Mouse (Mus musculus) macrophage (primary cell): ENCODE results near the gene 1700016K19Rik. TPM values are rescaled to one million over a fixed set of nuclear protein-coding genes. Genes with fewer than 3 reads are reported as not detected.

Source experiments
- H3K27ac ChIP-seq: fragments of 350-480 bp; formaldehyde crosslinking; 2 replicates; pipeline ENCODE4 v1.9.0; 2021
- H3K36me3 ChIP-seq: fragments of 350-480 bp; formaldehyde crosslinking; 2 replicates; pipeline ENCODE4 v1.9.0; 2021; ENCODE audit errors: inconsistent target
- H3K4me3 ChIP-seq: fragments of 350-480 bp; formaldehyde crosslinking; 2 replicates; pipeline ENCODE4 v1.9.0; 2021; ENCODE audit errors: inconsistent target
- H3K79me2 ChIP-seq: fragments of 350-480 bp; formaldehyde crosslinking; 2 replicates; pipeline ENCODE4 v1.9.0; 2021; ENCODE audit errors: inconsistent target
- WGBS: methylation state at CpG from one replicate; pipeline ENCODE4 v1.1.7; 2026; ENCODE audit warnings: inconsistent platforms; ENCODE audit not compliant: missing documents; 5-methylcytosine and 5-hydroxymethylcytosine counted together
- polyA plus RNA-seq: library from polyadenylated mRNA; stranded (reverse); fragments of 250-400 nt; gene quantifications from 3 replicates; pipeline ENCODE4 v1.2.4, GENCODE M21; 2018; ENCODE audit warnings: inconsistent platforms
- total RNA-seq, 78 experiments: library from RNA; depleted of rRNA; stranded (reverse); fragments of 250-400 nt; gene quantifications; 1 replicate in 9 of 78; 2 replicates in 24 of 78; 3 replicates in 43 of 78; 4 replicates in 2 of 78; pipeline ENCODE4 v1.2.4; 2018; ENCODE audit warnings: inconsistent platforms in 56 of 78

Gene 1700016K19Rik
- not detected for total RNA-seq (2018; cell fraction: chromatin; rRNA removed)
- total RNA-seq (2018; cell fraction: cytosol; rRNA removed), result not detected
- not detected for total RNA-seq (2018; cell fraction: nucleus; rRNA removed)
- not detected in 3 replicates for polyA plus RNA-seq

DNA sequence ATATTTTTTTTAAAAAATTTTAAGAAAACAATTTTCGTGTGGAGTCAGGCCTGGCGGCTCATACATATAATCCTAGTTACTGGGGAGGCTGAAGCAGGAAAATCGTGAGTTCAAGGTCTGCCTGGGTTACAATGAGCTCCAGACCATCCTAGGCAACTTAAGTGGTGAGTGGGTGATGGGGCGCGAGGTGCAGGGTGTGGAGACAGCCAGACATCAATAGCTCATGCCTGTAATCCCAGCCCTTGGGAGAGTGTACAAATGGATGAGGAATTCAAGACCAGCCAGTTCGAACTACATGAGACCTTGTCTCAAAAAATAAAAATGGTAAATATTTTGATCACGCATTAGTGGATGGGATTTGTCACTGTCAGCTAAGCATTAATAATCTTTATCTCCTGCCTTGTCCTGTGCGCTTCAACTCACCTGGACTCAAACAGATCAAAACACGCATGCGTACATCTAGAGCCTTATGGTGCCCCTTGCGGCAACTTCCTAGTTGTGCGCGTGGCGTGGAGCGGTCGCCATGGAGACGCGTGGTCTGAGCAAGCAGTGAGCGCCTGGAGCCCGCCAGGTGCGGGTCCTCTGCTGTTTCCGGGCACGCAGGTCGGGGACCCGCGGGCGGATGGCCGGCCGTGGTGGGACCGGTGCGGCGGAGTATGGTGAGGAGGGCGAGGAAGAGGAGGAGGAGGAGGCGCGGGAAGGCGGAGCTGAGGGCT is at the start of gene 1700016K19Rik:
Gene 1700016K19Rik (plus strand): TSS at position 473 of the 716 bp plus-strand sequence.
- WGBS, result 12% methylated on average over 36 of the region's 36 CpGs
- Histone ChIP-seq H3K4me3 (no peak within 1 kb of the TSS), H3K79me2 (no peaks in the 10 kb centered on the region), H3K27ac (no peak within 1 kb of the TSS), H3K36me3 (no peaks in the 10 kb centered on the region)

DNA sequence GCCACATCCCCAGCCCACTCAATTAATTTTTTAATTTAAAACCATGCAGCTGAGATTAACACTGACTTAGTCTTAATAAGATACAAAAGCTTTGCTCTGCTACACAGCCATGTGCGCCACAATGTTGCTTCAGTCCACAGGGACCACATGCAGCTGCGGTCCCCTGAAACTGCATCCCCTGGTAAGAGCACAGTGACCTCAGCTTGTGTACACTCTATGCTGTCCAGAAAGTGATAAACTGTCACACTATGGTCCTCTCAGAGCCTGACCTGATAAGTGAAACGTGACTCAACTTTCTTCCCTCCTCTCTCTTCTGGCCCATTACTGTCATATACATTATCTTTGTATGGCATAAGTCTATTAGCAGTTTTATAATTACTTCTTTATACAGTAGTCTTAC is 49.3 kb upstream of the 1700016K19Rik start:
- Histone ChIP-seq H3K79me2 (no peaks in the 10 kb centered on the region), H3K36me3 (no peaks in the 10 kb centered on the region), H3K4me3 (no peak overlapping the region), H3K27ac (no peak overlapping the region)
- 90% methylated on average over 3 of the region's 3 CpGs for WGBS

- no peaks in the 10 kb centered on the region for H3K36me3 ChIP-seq
- no peak overlapping the region for H3K27ac ChIP-seq
- no peak overlapping the region for H3K4me3 ChIP-seq
- H3K79me2 ChIP-seq, result no peaks in the 10 kb centered on the region
- 69% methylated on average over 5 of the region's 5 CpGs for WGBS
These were observed 47.8 kb upstream of the 1700016K19Rik start for GRCm38 (mm10) chr11:75951895-75952294.

DNA sequence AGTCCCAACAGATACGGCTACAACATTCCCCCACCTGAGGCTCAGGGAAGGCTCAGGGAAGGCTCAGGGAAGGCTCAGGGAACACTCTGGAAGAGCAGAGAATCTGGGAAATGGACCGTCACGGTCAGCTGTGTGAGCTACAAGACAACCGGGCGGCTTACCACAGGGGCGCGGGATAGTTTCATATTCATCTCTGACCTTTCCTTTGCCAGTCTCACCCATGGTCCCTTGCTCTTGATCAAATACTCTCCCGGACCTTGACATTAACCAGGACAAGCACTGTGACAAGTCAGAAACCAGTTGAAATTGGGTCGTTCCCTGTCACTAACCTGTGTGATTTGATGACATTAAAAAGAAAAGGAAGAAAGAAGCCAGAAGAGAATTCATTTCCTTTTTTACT is 44.8 kb upstream of the 1700016K19Rik start:
- Histone ChIP-seq H3K27ac (no peak overlapping the region), H3K36me3 (no peaks in the 10 kb centered on the region), H3K4me3 (no peak overlapping the region), H3K79me2 (no peaks in the 10 kb centered on the region)
- 89% methylated on average over 9 of the region's 9 CpGs for WGBS

DNA sequence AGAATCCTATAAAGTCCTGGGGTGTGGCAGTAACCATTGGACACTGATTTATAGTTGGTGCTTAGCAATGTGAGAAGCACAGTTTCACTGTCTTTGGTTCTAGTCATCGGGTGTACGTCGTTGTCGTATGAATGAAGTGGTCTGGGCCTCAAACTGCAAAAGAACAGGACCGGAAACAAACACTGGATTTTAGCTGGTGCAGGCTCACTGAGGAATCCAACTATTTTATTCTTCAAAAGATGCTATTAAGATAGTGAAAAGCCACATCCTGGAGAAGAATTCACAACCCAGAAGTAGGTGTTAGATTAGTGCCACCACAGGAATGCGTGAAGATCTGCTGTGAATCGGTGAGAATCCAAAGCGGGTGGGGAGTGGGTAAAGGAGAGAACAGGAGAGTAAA is 43.1 kb upstream of the 1700016K19Rik start:
- WGBS, result 52% methylated on average over 8 of the region's 8 CpGs
- Histone ChIP-seq H3K27ac (no peak overlapping the region), H3K4me3 (no peak overlapping the region), H3K79me2 (no peaks in the 10 kb centered on the region), H3K36me3 (no peaks in the 10 kb centered on the region)

DNA sequence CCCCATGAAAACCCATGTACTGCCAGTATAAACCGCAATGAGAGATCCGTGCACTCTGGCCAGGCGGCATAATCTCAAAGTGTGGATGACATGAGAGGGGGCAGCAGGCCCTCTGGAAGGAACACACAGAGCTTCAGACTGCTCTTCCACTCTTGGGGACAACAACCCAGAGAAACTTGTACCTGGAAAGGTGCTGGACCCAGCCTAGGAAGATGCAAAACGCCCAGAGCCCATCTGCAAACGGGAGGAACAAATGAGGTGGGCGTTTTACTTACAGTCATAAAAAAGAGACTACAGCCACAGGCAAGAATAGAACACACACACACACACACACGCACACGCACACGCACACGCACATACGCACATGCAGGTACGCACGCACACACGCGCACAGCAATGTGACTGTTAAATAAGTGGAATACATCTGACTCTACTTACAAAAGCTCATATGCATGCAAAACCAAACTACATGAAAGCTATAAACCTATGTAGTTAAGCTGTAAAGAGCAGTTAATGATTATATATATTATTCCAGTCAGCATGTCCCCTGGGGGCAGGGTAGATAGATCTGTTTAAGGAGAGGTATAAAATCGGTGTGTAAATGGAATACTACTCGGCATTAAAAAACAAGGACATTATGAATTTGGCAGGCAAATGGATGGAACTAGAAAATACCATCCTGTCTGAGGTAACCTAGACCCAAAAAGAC is 42.4 kb upstream of the 1700016K19Rik start:
- H3K27ac ChIP-seq, result no peak overlapping the region
- H3K79me2 ChIP-seq, result no peaks in the 10 kb centered on the region
- no peaks in the 10 kb centered on the region for H3K36me3 ChIP-seq
- WGBS, result 82% methylated on average over 17 of the region's 17 CpGs
- no peak overlapping the region for H3K4me3 ChIP-seq

DNA sequence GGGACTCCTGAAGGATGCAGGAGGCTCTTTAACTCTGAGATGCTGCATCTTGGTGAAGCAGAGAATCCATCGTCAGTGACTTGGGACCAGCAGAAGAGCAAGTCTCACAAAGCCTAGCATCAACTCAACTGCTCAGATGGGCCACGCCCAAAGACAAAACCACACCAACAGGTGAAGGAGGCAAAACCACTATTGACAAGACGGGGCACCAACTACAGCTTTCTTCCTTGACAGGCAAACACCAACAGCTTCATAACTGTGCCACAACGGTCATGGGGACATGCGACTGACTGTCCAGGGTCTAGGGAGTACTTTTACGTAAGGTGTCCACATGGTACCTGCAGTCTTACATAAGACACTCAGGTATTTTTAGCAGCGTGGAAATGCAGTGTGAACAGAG is 37.9 kb upstream of the 1700016K19Rik start:
- H3K79me2 ChIP-seq, result no peaks in the 10 kb centered on the region
- WGBS, result 95% methylated on average over 7 of the region's 7 CpGs

DNA sequence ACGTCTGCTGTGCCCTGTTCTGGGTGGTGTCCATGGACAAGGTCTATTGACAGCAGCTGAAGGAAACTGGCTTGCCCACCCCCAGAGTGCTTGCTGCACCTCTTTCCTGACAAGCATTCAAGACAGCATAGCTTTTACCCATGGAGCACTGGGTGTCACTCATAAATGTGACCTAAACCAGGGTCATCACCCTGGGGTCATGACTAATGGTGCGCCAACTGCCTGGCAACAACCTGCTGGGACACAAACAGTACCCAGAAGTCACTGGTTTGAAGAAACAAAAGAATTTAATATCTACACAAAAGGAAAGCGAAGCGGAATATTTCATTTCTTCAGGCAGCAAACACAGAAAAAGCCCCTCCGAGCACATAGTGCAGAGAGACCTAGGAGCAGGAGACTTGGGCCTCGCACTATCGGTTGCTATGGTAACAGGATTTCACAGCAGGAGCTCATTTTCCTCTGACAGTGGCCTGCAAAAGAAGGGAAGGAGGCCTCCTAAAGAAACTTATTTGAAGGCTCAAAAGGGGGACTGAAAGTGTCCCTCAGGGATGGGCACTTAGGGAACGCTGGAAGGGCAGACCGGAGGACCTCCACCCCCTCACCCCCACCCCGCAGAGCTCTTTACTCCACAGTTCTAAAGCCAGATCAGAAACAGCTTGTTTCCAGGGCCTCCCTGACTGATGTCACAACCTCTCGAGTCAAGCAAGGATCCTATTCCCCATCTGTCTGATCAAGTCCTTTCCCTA is 35.8 kb upstream of the 1700016K19Rik start:
- WGBS, result 89% methylated on average over 11 of the region's 11 CpGs
- no peak overlapping the region for H3K27ac ChIP-seq
- no peak overlapping the region for H3K4me3 ChIP-seq
- H3K36me3 ChIP-seq, result no peaks in the 10 kb centered on the region
- H3K79me2 ChIP-seq, result no peaks in the 10 kb centered on the region

More for the DNA sequence above, 37.9 kb upstream of the 1700016K19Rik start:
- H3K4me3 ChIP-seq, result no peak overlapping the region
- no peak overlapping the region for H3K27ac ChIP-seq
- H3K36me3 ChIP-seq, result no peaks in the 10 kb centered on the region

GRCm38 (mm10) chr11:75964476-75964730 is 35.3 kb upstream of the 1700016K19Rik start:
- Histone ChIP-seq H3K4me3 (no peak overlapping the region), H3K79me2 (no peaks in the 10 kb centered on the region), H3K27ac (no peak overlapping the region), H3K36me3 (no peaks in the 10 kb centered on the region)
- 89% methylated on average over 4 of the region's 4 CpGs for WGBS

GRCm38 (mm10) chr11:75965674-75966400 is 33.9 kb upstream of the 1700016K19Rik start:
- no peak overlapping the region for H3K4me3 ChIP-seq
- H3K79me2 ChIP-seq, result no peaks in the 10 kb centered on the region
- H3K36me3 ChIP-seq, result no peaks in the 10 kb centered on the region
- H3K27ac ChIP-seq, result no peak overlapping the region
- 20% methylated on average over 28 of the region's 28 CpGs for WGBS

GRCm38 (mm10) chr11:75966401-75967372 is 33.0 kb upstream of the 1700016K19Rik start:
- no peaks in the 10 kb centered on the region for H3K79me2 ChIP-seq
- no peaks in the 10 kb centered on the region for H3K36me3 ChIP-seq
- no peak overlapping the region for H3K27ac ChIP-seq
- H3K4me3 ChIP-seq, result no peak overlapping the region
- under 1% methylated on average over 81 of the region's 90 CpGs for WGBS

- 96% methylated on average over 6 of the region's 6 CpGs for WGBS
- no peaks in the 10 kb centered on the region for H3K79me2 ChIP-seq
- H3K36me3 ChIP-seq, result no peaks in the 10 kb centered on the region
- H3K27ac ChIP-seq, result no peak overlapping the region
- H3K4me3 ChIP-seq, result no peak overlapping the region
These were observed 31.0 kb upstream of the 1700016K19Rik start for GRCm38 (mm10) chr11:75968761-75969160.

GRCm38 (mm10) chr11:75970629-75971028 is 29.1 kb upstream of the 1700016K19Rik start:
- WGBS, result 43% methylated on average over 3 of the region's 3 CpGs

More at GRCm38 (mm10) chr11:75970629-75971028, 29.1 kb upstream of the 1700016K19Rik start:
- Histone ChIP-seq H3K4me3 (no peak overlapping the region), H3K36me3 (no peaks in the 10 kb centered on the region), H3K27ac (no peak overlapping the region), H3K79me2 (no peaks in the 10 kb centered on the region)
